Mouse (Mus musculus) heart, adult 8-10 months (tissue): ENCODE results near the gene Herc1. TPM values are rescaled to one million over a fixed set of nuclear protein-coding genes. Genes with fewer than 3 reads are reported as not detected.

Source experiments
- DNase-seq: peaks from one replicate; pipeline ENCODE4 v3.0.0; 2022; ENCODE audit warnings: low spot score
- total RNA-seq, 4 experiments: library from RNA; stranded (reverse); gene quantifications; 2 replicates each; pipeline ENCODE4 v1.2.4; 2022

Herc1 gene
- total RNA-seq, 4 experiments from 2014 or later: 34.4 to 40.0 (median 35.8) TPM

DNA sequence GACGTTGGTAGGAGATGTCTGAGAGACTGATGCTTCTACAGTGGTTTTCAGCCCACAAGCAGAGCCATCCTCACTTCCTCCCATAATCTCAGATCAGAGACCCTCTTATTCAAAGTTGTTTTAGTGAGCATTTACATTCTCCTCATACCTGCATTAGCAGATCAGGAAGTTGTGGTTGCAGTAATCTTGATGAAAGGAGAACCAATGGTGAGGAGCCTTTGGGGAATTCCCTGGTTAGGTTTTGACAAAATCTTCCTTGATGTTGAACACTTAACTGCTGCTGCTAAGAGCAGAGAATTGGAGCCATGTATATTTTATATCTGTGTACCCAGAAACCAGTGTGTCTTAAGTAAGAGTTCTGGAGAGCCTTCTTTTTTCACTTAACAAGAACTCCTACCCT lies 142.1 kb downstream of the Herc1 start:
- DNase-seq: no peak

DNA sequence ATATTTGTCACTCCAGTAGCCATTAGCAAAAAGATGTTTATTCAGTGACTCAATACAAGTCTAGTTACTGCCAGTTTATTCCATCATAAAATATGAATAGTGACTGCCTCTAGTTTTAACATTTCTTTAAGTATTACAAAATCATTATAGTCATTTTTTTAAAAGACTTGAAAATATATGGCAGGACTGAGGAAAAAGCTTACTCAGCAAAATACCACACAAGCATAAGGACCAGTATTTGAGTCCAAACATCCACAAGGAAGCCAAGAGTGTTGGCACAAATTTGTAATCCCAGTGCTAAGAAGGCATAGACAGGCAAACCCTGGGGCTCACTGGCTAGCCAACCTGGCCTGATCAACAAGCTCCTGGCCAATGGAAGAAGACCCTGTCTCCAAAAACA lies 143.7 kb downstream of the Herc1 start:
- DNase-seq: no peak

DNA sequence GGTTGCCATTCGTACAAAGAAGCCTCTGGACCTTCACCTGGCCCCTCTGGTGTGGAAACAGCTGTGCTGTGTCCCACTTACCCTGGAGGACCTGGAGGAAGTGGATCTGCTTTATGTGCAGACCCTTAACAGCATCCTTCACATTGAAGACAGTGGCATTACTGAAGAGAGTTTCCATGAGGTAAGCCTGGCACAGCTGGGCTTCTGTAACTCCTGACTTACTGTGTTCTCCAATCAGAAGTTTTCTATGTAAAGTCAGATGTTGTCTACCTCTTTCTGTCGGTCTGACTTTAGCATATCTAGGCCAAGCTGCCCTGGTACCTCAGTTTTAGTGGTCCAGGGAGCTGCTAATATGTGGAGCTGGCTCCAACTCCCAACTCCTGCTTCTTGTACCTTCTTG lies 151.0 kb downstream of the Herc1 start:
- no peak for DNase-seq

DNA sequence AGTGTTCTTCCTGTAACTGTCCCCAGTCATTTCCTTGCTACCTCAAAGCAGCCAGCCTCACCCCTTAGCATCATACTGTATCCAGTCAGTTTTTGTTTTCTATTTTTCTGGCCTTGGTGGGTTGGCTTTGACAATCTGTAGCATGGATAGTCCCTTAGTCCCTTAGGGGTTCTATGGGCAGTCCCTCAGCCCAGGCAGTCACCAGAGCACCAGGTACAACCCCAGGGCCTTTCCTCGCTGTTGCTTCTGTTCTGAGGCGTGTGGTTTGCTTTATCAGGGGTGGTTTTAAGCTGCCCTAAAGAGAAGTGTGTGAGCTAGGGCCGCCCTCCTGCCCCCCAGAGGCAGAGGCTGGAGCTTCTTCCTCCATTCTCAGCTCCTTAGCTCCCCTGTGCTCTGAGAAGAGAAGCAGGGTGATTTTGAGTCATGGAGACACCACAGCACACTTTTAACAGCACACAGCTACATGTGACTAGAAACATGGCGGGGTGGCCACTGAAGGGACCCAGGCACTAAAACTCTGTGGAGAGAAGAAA lies 153.7 kb downstream of the Herc1 start:
- DNase-seq: no peak

DNA sequence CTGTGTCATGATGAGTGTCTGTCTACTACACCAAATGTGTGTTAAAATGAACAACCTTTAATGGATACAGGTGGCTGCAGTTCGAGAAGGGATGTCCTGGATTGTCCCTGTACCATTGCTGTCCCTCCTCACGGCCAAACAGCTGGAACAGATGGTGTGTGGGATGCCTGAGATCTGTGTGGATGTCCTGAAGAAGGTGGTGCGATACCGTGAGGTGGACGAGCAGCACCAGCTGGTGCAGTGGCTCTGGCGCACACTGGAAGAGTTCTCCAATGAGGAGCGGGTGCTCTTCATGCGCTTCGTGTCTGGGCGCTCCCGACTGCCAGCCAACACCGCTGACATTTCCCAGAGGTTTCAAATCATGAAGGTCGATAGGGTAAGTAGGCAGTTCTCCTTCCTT lies 154.3 kb downstream of the Herc1 start:
- no peak for DNase-seq

DNA sequence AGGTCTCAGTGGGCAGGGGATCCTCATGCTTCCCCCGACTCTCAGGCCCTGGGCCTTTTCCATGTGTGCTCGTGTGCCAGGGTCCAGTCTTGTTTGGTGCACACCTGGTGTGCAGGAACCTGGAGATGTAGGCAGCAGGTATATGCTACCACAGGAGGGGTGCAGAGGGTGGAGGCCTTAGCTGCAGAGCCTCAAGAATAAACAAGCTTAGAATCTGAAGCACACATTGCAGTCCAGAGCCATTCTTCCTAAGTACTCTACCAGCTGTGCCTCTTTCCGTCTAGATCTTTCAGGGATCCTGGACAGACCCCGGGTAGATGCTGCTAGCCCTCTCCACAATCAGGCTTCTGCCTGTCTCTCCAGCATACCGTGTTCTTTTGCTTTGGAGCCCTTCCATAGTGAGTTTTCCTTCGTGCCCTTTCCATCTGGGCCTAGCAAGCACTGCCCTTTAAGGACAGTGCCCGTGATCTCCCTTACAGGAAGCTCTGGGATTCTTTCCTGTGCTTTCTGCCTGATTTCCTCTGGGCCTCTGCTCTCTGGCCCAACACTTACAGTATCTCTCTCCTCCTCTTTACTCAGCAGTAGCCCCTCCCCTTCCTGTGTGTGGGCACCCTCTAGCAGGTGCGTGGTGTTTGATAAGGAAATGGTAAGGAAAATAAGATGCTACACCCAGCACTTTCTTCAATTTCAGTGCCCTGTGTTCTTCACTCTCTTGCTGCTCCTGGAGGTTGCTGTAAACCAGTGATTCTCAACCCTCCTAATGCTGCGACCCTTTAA lies 155.1 kb downstream of the Herc1 start:
- no peak for DNase-seq

DNA sequence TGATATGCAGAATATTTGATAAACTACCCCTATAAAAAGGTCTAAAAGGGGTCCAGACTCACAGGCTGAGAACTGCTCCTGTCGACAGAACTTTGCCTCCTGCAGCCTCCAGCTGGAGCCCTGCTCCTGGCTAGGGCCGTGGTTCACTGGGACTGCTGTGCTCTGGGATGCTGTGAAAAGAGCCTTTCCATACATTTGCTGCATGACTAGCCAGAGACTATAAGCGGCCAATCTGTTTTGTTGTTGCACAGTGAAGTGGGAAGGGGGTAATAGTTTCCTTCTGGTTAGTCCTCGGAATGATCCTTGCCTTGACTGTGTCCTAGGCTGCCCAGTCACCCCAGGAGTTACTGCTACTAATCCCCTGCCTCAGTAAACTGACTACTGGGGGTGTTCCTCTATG lies 155.8 kb downstream of the Herc1 start:
- DNase-seq: no peak

DNA sequence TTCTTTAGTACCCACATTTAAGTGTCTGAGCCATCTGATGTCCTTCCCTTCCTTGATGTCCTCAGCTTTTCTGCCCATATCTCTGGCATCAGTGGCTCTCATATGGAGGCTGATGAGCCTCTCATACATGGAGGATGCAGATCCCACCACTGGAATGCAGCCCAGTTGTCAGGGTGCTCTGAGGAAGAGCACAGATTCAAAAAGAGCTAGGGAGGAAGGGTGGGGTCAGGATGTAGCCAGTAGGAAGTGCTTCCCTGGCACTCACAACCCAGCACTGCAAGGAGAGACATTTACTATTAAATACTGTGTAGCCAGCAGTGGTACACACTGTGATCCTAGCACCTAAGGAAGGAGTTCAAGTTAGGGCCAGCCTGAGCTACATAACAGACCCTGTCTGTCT lies 156.2 kb downstream of the Herc1 start:
- no peak for DNase-seq

DNA sequence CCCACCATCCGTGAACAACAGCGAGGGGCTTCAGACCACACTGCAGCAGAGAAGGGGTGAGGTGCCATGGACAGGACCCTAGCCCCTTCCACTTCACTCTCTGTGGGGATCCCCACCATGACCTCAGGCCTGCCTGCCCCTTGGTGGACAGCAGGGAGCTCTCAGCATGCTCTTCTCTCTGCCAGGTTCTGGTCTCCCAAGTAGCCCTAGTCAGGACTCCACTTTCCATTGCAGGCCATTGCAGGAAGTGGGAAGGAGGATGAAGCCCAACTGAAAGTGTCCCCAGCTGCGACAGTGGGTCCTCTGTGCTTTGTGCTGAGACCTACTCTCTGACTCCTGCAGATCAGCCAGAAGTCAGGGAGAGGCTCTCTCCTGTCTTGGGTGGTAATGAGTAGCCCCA lies 157.4 kb downstream of the Herc1 start:
- DNase-seq: no peak

DNA sequence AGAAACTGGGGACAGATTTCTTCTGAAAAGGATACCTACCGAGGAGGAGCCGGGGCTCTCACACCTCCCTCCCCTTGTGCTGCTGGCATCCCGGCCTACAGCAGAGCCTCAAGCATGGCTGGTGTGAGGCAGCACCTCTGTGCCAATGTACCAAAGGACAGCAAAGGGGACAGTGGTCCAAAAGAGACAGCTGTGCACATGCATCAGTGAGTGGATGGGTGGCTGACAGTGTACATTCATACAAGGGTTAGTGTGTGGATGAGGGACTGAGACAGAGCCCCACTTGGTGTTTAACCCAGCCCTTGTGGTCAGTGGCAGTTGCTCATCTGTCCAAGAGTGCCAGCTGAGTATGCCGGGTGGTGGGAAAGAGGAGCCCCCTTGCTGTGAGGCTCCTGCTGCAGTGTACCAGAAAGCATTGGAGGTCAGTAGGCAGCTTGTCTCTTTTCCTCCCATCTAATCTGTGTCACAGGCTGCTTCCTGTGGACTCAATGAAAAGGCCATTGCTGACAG lies 158.7 kb downstream of the Herc1 start:
- DNase-seq: no peak

DNA sequence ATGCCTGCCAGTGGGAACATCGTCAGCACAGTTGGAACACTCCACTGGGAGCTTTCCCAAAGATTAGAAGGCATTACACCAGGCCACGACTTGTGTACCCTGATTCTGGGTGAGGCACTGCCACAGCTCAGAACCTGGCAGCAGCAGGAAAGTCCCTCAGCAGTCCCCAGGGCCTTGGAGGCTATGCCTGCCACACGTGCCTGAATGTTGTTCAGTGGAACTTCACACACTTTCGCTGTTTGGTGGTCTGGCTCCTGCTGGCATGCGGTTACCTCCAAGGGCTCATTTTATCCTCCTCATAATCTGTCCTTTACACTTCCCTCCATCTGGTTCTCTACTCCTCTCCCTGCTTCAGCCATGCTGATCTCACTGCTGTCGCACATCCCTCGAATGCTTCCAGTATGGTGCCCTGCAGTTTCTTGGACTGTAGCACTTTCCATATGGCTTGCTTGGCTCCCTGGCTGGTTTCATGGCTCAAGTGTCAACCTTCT lies 160.1 kb downstream of the Herc1 start:
- peak; percentile 41 for DNase-seq

DNA sequence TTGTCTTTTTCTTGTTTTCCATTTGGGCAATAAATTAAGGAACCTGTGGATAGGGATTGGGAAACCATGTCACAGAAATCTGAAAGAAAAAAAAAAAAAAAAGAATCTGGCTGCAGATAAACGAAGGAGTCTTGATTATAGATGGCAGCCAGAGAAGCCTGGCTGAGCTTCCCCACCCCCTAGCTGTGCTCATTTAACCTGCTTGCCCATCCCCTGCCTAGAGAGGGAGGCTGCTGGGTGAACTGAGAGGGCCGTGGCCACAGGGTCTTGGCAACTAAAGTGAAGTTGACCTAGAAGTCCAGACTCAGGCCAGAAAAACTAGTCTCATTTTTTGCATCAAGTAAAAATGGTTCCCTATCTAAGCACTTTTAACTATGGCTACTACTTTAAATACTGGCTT lies 160.7 kb downstream of the Herc1 start:
- no peak for DNase-seq

DNA sequence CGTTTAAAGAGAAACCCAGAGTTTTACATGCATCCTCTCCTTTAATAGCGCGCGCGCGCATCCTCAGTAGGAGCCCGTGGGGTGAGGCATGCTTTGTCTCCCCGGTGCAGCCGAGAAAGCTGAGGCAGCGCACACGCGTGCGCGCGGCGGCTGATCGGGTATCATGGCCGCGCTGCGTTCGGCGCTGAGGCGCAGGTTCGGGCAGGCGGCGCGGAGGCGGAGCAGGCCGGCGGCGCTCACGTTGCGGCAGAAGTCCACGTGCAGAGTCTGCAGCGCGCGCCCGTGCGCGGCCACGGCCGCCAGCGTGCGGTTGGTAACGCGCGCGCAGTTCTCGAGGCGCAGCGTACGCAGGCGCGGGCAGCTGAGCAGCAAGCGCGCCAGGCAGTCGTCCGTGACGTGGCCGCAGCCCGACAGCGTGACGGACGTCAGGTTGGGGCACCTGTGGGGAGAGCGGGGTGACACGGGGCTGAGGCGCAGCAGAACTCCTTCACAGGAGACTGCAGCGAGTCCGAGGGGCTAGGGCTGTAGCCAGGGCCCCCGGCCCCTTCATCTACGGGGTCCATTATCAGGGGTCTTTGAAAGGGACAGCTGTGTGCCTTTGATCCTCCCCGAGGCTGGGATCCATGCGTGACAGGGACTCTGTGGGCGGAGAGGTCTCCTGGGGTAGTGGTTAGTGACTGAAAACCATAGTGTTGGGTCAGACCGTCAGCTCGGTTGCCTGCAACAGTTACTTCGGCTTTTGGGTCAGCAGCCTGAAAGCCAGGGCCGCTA lies 161.5 kb downstream of the Herc1 start:
- DNase-seq: peak; percentile 88

DNA sequence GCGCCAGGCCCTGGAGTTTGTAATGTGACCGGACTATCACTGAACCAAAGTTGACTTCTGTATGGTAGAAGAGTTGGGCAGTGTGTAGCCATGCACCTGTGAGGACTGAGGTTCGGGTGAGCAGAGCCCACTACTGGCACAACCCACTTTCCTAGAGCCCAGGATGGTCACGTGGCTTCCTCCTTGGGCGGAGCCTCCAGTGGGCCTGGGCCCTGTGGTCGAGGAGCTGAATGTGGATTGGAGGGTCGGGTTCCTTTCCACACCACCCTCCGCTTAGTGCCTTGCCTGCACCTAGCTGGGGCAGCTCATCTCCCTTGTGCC lies 162.1 kb downstream of the Herc1 start:
- peak; percentile 80 for DNase-seq

DNA sequence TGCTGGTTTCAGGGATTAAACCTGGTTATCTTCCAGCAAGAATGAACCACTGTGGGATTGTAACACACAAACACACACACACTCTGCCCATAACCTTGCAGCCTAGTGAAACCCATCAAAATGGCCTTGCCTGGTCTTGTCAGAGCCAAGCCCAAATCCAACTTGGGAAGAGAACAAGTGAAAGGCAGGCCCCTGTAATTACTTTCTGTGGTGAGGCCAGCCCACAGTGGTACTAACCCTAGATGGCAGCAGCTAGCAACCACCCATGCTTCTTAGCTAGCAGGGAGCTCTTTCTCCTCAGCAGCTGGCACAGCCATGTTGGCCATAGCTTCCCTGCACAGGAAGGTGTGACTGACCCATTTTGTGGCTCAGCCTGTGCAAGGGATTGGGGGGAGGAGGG lies 162.9 kb downstream of the Herc1 start:
- peak; percentile 44 for DNase-seq

DNA sequence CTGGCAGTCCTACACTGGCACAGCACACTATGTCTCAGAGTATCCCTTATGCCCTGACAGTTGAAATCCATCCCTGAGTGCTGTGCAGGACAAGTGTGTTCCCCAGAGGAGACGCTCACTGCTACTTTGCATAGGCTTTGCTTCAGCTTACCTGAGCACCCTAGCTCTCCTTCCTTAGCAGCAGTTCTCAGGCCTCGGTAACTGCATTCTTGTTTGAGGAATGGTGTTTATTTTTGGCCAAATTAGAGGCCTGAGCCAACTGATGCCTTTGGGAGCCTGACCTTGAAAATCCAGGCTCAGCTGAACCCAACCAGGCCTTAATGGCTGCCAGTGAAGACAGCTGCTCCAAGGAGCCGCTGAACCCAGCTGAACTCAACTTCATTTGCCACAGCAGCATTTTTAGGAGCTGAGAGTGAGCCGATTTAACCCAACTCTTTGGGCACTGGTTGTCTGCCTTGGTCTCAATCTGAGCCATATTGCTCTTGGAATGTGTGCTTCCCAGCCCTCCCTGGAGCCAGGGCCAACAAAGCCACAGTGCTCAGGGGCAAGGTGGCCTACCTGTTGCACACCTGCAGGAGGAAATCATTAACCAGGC lies 163.5 kb downstream of the Herc1 start:
- DNase-seq: no peak

DNA sequence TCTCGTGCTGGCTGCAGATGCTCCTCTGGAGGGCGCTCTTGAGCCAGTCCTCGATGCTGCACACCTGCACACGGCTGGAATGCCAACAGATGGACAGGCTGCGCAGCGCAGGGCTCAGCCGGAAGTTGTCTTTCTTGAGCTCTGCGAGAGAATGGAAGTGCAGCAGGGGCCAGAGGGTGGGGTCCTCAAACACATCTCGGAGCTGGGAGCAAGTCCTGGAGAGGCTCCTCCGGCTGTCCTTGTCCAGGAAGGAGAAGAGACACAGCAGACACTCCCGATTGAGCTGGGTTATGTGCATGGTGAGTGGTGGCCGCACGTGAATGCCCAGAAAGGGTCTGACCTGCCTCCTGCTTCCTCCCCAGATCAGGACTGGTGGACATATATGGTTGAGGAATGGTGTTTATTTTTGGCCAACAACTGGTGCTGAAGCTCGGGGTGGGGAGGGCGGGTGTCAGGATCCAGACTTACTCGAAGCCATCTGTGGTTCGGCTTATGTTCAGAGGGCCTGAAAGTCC lies 164.1 kb downstream of the Herc1 start, which contains the start of gene Fbxl22:
Gene Fbxl22 (minus strand): TSS at position 338 of the 515 bp plus-strand sequence.
- DNase-seq: peak; percentile 36

DNA sequence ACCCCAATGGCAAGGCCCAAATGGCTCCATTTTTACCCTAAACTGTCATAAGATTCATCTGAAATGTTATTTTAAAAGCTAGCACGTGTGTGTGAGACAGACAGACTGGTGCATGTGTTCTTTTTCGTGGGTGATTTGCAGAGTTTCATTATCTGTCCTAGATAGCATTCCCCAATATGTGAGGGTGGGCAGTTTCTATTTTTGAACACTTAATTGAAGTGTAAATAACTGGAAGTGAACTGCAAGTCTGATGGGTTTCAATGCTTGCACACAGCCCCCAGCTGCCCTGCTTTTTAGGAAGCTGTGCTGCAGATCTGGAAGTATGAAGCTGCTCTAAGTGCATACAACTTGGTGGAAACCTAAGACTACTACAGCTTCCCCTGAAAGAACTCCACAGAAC lies 164.9 kb downstream of the Herc1 start:
- no peak for DNase-seq

DNA sequence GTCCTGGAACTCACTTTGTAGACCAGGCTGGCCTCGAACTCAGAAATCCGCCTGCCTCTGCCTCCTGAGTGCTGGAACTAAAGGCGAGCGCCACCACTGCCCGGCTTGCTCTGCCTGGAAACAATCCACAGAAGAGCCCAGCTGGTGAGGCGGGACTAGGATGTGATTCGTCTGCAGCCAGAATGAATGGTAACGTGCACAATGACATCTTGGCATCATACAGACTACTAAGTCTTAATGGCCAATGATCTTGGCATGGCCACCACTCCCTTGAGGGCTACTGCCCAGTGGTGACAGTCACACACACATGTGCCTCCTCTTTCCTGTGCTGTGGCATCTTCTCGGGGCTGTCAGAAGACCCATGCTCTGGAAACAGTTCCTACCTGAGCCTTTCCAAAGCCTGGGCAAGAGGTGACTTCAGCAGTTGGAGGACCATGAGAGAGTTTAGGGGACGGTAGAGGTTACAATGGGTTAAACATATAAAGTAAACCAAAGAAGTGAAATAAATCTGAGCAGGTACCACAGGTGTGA lies 165.5 kb downstream of the Herc1 start:
- no peak for DNase-seq

DNA sequence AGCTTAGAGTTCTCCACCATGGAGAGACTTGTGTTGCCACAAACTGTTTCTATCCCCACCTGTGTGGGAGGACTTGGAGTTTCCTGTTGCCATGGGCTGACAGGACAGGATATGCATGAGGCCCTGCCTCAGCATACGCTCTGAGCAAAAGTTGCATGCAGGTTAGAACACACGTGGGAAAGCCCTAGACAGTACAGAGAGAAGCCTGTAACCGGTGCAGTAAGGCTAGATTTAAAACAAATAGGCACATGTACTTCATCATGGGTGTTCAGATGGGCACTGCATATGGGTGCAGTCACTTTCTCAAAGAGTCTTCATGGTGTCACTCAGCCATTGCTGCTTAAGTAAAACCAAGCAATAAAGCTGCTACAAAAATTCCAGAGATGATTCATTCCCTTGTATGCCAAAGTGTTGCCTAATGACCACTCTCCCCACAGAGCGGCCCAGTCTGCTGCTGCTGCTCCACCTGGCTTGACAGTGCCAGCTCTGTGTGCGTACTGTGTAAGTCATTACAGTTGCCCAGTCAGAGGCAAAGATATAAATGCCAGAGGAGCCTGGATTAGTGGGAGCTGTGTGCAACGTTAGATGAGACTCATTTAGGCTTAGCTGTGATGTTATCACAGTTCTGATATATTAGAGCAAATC lies 166.2 kb downstream of the Herc1 start:
- DNase-seq: no peak

DNA sequence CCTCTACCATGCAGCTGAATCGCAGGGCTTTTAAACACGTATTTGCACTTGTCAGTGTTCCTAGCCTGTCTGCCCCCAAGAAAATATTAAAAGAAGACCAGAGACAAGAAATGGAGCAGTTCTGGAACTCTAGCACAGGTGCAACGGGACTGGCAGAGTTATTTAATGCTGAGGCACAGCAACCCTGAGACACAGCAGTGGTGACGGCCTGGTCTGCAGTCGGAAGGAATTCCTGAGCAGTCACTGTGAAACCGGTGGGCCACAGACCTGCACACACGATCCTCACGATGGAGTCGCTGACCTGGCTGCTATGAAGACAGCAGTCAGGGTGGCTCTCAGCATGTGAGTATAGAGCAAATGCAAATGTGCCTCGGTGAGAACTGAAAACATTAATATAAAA lies 167.5 kb downstream of the Herc1 start:
- DNase-seq: no peak
